Mouse (Mus musculus): ENCODE data around the gene Rnf224. TPM values are rescaled to one million over a fixed set of nuclear protein-coding genes. Genes with fewer than 3 reads are reported as not detected.
"Not testable (repeated sequence)": the region's sequence is repeated elsewhere in the genome, so short reads cannot be mapped to it uniquely, and the experiment has no call there.

Rnf224 gene
- polyA plus RNA-seq, 1 experiment from 2014 or later: not detected

GRCm38 (mm10) chr2:25261870-25262269 lies 25.3 kb upstream of the Rnf224 start:
- 0 out of 2 replicates have a peak overlapping the region, but pooled peaks have one; percentile 9 for H3K27ac ChIP-seq (ENCODE audit: low read depth)
- ATAC-seq (replicated peaks; ENCODE audit: low FRiP score, low TSS enrichment, low read depth): no peak
- peak overlapping the region; percentile 83 for H3K4me3 ChIP-seq (ENCODE audit: low read depth, low read length)
- H3K9ac ChIP-seq (ENCODE audit: low read length): no peak overlapping the region
- DNase-seq (ENCODE audit: low spot score): no peak
- H3K4me2 ChIP-seq (ENCODE audit: low read length): peak overlapping the region; percentile 76
- WGBS: 48% methylated on average over 12 of the region's 12 CpGs
- peaks cover 19% of the 10 kb centered on the region for H3K4me1 ChIP-seq (replicated peaks; ENCODE audit: control insufficient read depth, insufficient read depth, low read length)
- no peaks in the 10 kb centered on the region for H3K9me3 ChIP-seq (ENCODE audit: control insufficient read depth, low read length)
- H3K27me3 ChIP-seq (replicated peaks; ENCODE audit: control insufficient read depth, insufficient read depth, low read length): peaks cover 10% of the 10 kb centered on the region; the same call in 1 of the 2 replicates
- no peaks in the 10 kb centered on the region for H3K36me3 ChIP-seq (ENCODE audit: control insufficient read depth, insufficient read depth, low read length)

DNA sequence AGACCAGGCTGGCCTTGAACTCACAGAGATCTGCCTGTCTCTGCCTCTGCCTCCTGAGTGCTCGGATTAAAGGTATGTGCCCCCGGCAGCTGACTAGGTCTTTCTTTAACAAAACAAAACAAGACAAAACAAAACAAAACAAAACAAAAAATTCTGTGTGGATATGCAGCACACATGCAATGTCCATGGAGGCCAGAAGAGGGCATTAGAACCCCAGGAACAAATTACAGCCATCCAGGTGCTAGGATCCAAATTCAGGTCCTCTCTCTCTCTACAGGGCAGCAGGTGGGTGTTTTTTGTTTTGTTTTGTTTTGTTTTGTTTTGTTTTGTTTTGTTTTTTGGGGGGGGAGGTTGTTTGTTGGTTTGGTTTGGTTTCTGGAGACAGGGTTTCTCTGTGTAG lies 22.3 kb upstream of the Rnf224 start:
- DNase-seq (ENCODE audit: low spot score): no peak
- no peak for ATAC-seq (replicated peaks; ENCODE audit: low FRiP score, low TSS enrichment, low read depth)
- Histone ChIP-seq H3K4me3 (ENCODE audit: low read depth, low read length) (no peak overlapping the region), H3K4me2 (ENCODE audit: low read length) (no peak overlapping the region), H3K4me1 (replicated peaks; ENCODE audit: control insufficient read depth, insufficient read depth, low read length) (peaks cover 16% of the 10 kb centered on the region), H3K27ac (ENCODE audit: low read depth) (no peak overlapping the region), H3K9ac (ENCODE audit: low read length) (no peak overlapping the region), H3K9me3 (ENCODE audit: control insufficient read depth, low read length) (no peaks in the 10 kb centered on the region), H3K27me3 (replicated peaks; ENCODE audit: control insufficient read depth, insufficient read depth, low read length) (peaks cover 5% of the 10 kb centered on the region; the same call in 1 of the 2 replicates), H3K36me3 (ENCODE audit: control insufficient read depth, insufficient read depth, low read length) (no peaks in the 10 kb centered on the region)
- WGBS: 69% methylated on average over 2 of the region's 2 CpGs

DNA sequence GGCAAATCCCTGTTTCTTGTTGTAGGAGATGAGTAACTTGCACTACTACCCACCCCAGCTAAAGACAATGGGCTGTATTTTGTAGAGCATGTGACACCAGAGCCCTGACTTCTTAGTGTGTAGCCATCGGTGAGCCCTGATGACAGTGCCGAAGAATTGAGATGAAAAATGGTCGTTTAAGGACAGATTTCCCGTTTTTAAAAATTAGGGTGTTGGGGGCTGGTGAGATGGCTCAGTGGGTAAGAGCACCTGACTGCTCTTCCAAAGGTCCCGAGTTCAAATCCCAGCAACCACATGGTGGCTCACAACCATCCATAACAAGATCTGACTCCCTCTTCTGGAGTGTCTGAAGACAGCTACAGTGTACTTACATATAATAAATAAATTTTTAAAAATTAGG lies 20.7 kb upstream of the Rnf224 start:
- H3K27ac ChIP-seq (ENCODE audit: low read depth); H3K36me3 ChIP-seq (ENCODE audit: control insufficient read depth, insufficient read depth, low read length); H3K4me2 ChIP-seq (ENCODE audit: low read length); H3K9me3 ChIP-seq (ENCODE audit: control insufficient read depth, low read length); DNase-seq (ENCODE audit: low spot score); H3K9ac ChIP-seq (ENCODE audit: low read length); ATAC-seq (replicated peaks; ENCODE audit: low FRiP score, low TSS enrichment, low read depth); H3K27me3 ChIP-seq (replicated peaks; ENCODE audit: control insufficient read depth, insufficient read depth, low read length); H3K4me3 ChIP-seq (ENCODE audit: low read depth, low read length): not testable (repeated sequence)
- peaks cover 11% of the 10 kb centered on the region for H3K4me1 ChIP-seq (replicated peaks; ENCODE audit: control insufficient read depth, insufficient read depth, low read length)
- WGBS: 86% methylated on average over 5 of the region's 5 CpGs

GRCm38 (mm10) chr2:25256443-25257109 lies 20.0 kb upstream of the Rnf224 start:
- not testable (repeated sequence) for H3K27me3 ChIP-seq (replicated peaks; ENCODE audit: control insufficient read depth, insufficient read depth, low read length); H3K36me3 ChIP-seq (ENCODE audit: control insufficient read depth, insufficient read depth, low read length); H3K27ac ChIP-seq (ENCODE audit: low read depth); H3K9me3 ChIP-seq (ENCODE audit: control insufficient read depth, low read length); DNase-seq (ENCODE audit: low spot score); ATAC-seq (replicated peaks; ENCODE audit: low FRiP score, low TSS enrichment, low read depth)
- Histone ChIP-seq H3K4me2 (ENCODE audit: low read length) (peak overlapping the region; percentile 82), H3K4me3 (ENCODE audit: low read depth, low read length) (peak overlapping the region; percentile 81), H3K9ac (ENCODE audit: low read length) (peak overlapping the region; percentile 81; the same call in 1 of the 2 replicates), H3K4me1 (replicated peaks; ENCODE audit: control insufficient read depth, insufficient read depth, low read length) (peaks cover 11% of the 10 kb centered on the region)
- WGBS: 60% methylated on average over 10 of the region's 12 CpGs

DNA sequence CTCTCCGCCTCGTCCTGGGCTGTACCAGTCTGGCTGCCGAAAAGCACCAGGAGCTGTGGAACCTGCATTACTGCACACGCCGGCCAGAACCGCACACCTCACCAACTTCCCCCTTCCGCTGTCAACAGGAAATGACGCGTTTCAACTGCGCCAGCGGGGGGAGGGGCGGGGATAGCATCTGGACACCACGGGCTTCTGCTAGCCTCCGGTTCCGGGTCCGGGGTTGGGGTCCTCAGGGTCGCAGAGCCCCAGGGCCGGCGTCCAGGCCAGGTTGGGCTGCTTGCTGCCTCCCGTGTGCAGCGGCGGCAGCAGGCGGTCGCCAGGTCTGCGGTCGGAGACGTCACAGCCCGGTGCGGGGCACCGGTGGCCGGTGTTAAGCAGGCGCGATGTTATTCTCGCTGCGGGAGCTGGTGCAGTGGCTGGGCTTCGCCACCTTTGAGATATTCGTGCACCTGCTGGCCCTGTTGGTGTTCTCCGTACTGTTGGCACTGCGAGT lies 18.7 kb upstream of the Rnf224 start, which contains the start of gene Tmem203:
TSS of gene Tmem203 (plus strand) at position 156 of the 496 bp plus-strand sequence.
- H3K27me3 ChIP-seq (replicated peaks; ENCODE audit: control insufficient read depth, insufficient read depth, low read length): no peaks in the 10 kb centered on the region
- peak within 1 kb of the TSS; percentile 81 for H3K9ac ChIP-seq (ENCODE audit: low read length)
- H3K9me3 ChIP-seq (ENCODE audit: control insufficient read depth, low read length): no peaks in the 10 kb centered on the region
- DNase-seq (ENCODE audit: low spot score) (peak; percentile 99), ATAC-seq (replicated peaks; ENCODE audit: low FRiP score, low TSS enrichment, low read depth) (peak; percentile 89)
- H3K4me2 ChIP-seq (ENCODE audit: low read length): peak within 1 kb of the TSS; percentile 82
- H3K4me1 ChIP-seq (replicated peaks; ENCODE audit: control insufficient read depth, insufficient read depth, low read length): peaks cover 11% of the 10 kb centered on the region
- H3K36me3 ChIP-seq (ENCODE audit: control insufficient read depth, insufficient read depth, low read length): peaks cover 10% of the 10 kb centered on the region; the same call in 1 of the 2 replicates
- H3K27ac ChIP-seq (ENCODE audit: low read depth): peak within 1 kb of the TSS; percentile 83
- H3K4me3 ChIP-seq (ENCODE audit: low read depth, low read length): peak within 1 kb of the TSS; percentile 81
- under 1% methylated on average over 39 of the region's 39 CpGs for WGBS

DNA sequence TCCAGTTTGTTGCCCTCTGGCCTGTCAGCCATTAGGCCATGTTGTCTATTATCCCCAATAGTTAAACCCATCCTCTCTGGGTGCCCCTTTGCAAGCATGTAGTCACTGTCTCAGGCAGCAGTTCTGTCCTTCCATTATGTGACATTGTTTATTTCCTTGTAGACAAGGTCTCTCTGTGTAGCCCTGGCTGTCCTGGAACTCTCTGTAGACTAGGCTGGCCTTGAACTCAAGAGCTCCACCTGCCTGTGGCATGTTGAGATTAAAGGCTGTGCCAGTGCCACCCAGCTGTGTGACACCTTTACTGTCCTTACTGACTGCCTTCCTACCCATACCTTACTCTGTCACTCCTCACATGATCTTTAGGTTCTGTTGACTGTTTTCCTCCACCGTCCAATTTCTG lies 15.7 kb upstream of the Rnf224 start:
- Histone ChIP-seq H3K4me3 (ENCODE audit: low read depth, low read length) (no peak overlapping the region), H3K4me1 (replicated peaks; ENCODE audit: control insufficient read depth, insufficient read depth, low read length) (peaks cover 11% of the 10 kb centered on the region), H3K9me3 (ENCODE audit: control insufficient read depth, low read length) (no peaks in the 10 kb centered on the region), H3K27ac (ENCODE audit: low read depth) (no peak overlapping the region), H3K27me3 (replicated peaks; ENCODE audit: control insufficient read depth, insufficient read depth, low read length) (no peaks in the 10 kb centered on the region), H3K36me3 (ENCODE audit: control insufficient read depth, insufficient read depth, low read length) (peaks cover 33% of the 10 kb centered on the region), H3K4me2 (ENCODE audit: low read length) (no peak overlapping the region), H3K9ac (ENCODE audit: low read length) (no peak overlapping the region)
- ATAC-seq (replicated peaks; ENCODE audit: low FRiP score, low TSS enrichment, low read depth) (no peak), DNase-seq (ENCODE audit: low spot score) (no peak)
- 91% methylated on average over 1 of the region's 1 CpGs for WGBS

DNA sequence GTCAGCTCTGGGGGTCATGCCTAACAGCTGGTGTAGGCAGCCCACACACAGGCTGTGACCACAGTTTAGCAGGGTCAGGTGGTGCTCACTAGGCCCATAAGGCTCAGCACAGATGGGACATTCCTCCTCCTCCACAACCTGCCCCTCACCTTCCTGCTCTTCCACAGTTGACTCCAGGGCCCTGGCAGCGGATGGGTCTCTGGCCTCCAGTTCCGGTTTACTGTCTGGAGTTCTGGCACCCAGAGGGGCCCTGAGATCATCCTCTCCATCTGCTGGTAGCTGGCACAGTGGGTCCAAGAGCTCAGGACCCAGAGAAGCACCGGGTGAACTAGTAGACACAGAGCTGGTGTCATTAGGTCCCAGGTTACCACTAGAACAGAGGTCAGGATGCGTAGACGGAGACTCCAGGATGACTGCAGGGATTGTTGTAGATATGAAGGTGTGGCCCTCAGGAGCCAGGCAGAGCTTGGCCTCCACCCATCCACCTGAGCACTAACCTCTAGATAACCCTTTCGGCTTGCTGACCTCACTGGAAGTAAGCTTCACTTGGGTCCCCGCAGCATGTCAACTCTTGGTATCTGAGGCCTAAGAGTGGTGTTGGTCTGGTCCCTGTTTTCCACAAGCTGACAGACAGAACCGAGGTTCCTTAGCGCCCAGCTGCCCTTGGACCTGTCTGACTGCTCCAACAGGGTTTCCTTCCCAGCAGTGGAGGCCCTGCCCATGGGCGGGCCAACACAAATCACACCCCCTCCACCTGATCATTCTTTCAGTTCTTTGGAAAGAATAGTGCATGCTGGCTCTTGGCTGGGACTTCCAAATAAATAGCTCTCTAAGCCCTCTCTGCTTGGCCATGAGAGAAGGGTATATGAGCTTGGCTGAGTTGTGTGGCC lies 9.8 kb upstream of the Rnf224 start, which contains the start of gene AL732309.1:
TSS of gene AL732309.1 (minus strand) at position 681 of the 890 bp plus-strand sequence.
- no peak within 1 kb of the TSS for H3K9ac ChIP-seq (ENCODE audit: low read length)
- peaks cover 34% of the 10 kb centered on the region for H3K36me3 ChIP-seq (ENCODE audit: control insufficient read depth, insufficient read depth, low read length)
- 85% methylated on average over 10 of the region's 10 CpGs for WGBS
- no peak within 1 kb of the TSS for H3K27ac ChIP-seq (ENCODE audit: low read depth)
- H3K9me3 ChIP-seq (ENCODE audit: control insufficient read depth, low read length): no peaks in the 10 kb centered on the region
- H3K27me3 ChIP-seq (replicated peaks; ENCODE audit: control insufficient read depth, insufficient read depth, low read length): peaks cover 17% of the 10 kb centered on the region
- DNase-seq (ENCODE audit: low spot score) (no peak), ATAC-seq (replicated peaks; ENCODE audit: low FRiP score, low TSS enrichment, low read depth) (no peak)
- no peaks in the 10 kb centered on the region; the same call in 1 of the 2 replicates for H3K4me1 ChIP-seq (replicated peaks; ENCODE audit: control insufficient read depth, insufficient read depth, low read length)
- no peak within 1 kb of the TSS for H3K4me3 ChIP-seq (ENCODE audit: low read depth, low read length)
- no peak within 1 kb of the TSS for H3K4me2 ChIP-seq (ENCODE audit: low read length)

GRCm38 (mm10) chr2:25244144-25244543 lies 7.6 kb upstream of the Rnf224 start:
- H3K4me2 ChIP-seq (ENCODE audit: low read length): no peak overlapping the region
- H3K9me3 ChIP-seq (ENCODE audit: control insufficient read depth, low read length): no peaks in the 10 kb centered on the region
- no peak overlapping the region for H3K27ac ChIP-seq (ENCODE audit: low read depth)
- H3K4me1 ChIP-seq (replicated peaks; ENCODE audit: control insufficient read depth, insufficient read depth, low read length): peaks cover 6% of the 10 kb centered on the region; the same call in 1 of the 2 replicates
- 89% methylated on average over 4 of the region's 4 CpGs for WGBS
- peaks cover 22% of the 10 kb centered on the region for H3K27me3 ChIP-seq (replicated peaks; ENCODE audit: control insufficient read depth, insufficient read depth, low read length)
- DNase-seq (ENCODE audit: low spot score) (no peak), ATAC-seq (replicated peaks; ENCODE audit: low FRiP score, low TSS enrichment, low read depth) (no peak)
- H3K36me3 ChIP-seq (ENCODE audit: control insufficient read depth, insufficient read depth, low read length): peaks cover 19% of the 10 kb centered on the region
- no peak overlapping the region for H3K4me3 ChIP-seq (ENCODE audit: low read depth, low read length)
- H3K9ac ChIP-seq (ENCODE audit: low read length): no peak overlapping the region
